Mouse (Mus musculus) frontal cortex, postnatal 36 days (tissue): ENCODE data around the gene Fam3b.

ENCODE experiments used
- DNase-seq, 2 experiments: peaks; one replicate each; pipeline ENCODE4 v3.0.0; 2022; ENCODE audit warnings: low spot score in 2 of 2

The Fam3b gene

DNA sequence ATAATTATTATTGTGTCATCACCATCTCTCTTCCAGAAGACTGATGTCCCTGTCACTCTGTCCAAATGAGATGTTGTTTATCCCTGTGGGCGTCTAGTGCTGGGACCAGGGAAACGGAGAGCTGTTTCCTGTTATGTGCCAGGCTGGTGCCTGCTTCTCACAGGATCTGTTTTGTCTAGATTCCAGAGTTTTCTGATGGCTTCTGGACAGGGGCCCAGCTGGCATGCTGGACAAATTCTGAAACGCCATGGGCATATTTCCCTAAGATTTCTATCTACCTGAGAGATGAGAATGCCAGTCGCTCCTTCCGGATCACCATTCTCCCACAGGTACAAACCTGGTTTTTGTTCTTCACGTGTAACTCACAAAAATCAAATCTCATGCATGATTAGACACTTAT, 92.9 kb downstream of the Fam3b start:
- DNase-seq, result no peak
